Mouse (Mus musculus): ENCODE measurements around the gene Cd247. TPM values are rescaled to one million over a fixed set of nuclear protein-coding genes. Genes with fewer than 3 reads are reported as not detected.

Gene Cd247
- polyA plus RNA-seq (2015; fragmentation: Nextera tagmentation; extraction: Ambion mirVana), result 0.34 TPM in 1 of 2 replicates, not detected in the other

DNA sequence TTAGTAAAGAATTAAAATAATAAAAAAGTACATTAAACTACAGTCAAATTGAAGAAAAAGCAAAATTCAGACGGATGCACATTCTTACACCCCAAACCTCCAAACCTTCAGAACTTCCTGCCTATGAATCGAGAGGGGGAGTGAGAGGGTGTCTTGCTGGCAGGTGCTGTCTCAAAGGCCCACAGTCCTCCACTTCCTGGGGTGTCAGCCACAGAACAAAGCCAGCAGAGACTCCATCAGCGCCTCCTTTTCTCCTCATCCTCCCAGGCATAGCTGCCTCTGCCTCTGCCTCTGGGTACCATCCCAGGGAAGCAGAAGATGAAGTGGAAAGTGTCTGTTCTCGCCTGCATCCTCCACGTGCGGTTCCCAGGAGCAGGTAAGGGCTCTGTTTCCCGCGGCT lies at the start of gene Cd247:
TSS of gene Cd247 (plus strand) at position 171 of the 400 bp plus-strand sequence.

DNA sequence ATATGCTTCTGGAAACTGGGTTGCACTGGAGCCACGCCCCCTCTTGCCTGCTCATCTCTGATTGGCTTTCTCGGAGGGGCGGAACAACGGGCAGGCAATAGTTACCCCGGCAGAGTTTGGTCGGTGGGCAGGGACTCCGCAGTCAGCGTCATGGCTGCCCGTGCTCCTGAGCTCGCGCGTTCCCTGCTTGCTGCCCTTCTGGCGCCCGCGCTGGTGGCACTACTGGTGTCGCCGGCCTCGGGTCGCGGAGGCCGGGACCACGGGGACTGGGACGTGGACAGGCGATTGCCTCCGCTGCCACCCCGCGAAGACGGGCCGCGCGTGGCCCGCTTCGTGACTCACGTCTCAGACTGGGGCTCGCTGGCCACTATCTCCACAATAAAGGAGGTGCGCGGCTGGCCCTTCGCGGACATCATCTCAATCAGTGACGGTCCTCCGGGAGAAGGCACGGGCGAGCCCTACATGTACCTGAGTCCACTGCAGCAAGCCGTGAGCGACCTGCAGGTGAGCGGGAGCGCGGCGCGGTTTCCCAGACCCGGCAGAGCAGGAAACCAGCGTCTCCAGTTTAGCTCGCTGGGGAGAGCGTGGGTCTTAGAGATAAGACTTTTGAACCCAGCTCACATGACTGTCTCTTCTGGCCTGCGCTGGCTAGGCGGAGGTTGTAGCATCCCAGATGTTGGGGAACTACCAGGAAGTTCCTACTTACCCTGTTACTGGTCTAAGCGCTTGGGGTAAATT lies 24.7 kb upstream of the Cd247 start, which contains the start of gene Creg1:
TSS of gene Creg1 (plus strand) at position 112 of the 738 bp plus-strand sequence.

Other genes starting within 250 kb of the Cd247 start
- gene Mpzl1, start 154.1 kb upstream of the Cd247 start, polyA plus RNA-seq (2015; fragmentation: Nextera tagmentation; extraction: Ambion mirVana), result 90.7 and 98.8 TPM in 2 replicates
- gene Rcsd1, start 78.9 kb upstream of the Cd247 start, polyA plus RNA-seq (2015; fragmentation: Nextera tagmentation; extraction: Ambion mirVana), result 12.0 and 14.4 TPM in 2 replicates
- gene Creg1, start 24.9 kb upstream of the Cd247 start, polyA plus RNA-seq (2015; fragmentation: Nextera tagmentation; extraction: Ambion mirVana), result 71.0 and 97.9 TPM in 2 replicates
- gene Pou2f1, start 214.0 kb downstream of the Cd247 start, polyA plus RNA-seq (2015; fragmentation: Nextera tagmentation; extraction: Ambion mirVana), result 3.3 and 5.8 TPM in 2 replicates